Mouse (Mus musculus) left cerebral cortex, adult 8-10 months (tissue): ENCODE measurements around the gene Dmrtb1. TPM values are rescaled to one million over a fixed set of nuclear protein-coding genes. Genes with fewer than 3 reads are reported as not detected.
A peak's percentile ranks its signal among the peaks of the same experiment; 100 is the strongest.

Experiments
- DNase-seq, 2 experiments: peaks; one replicate each; pipeline ENCODE4 v3.0.0; 2022; ENCODE audit warnings: low spot score in 2 of 2
- total RNA-seq, 4 experiments: library from RNA; stranded (reverse); gene quantifications; 2 replicates each; pipeline ENCODE4 v1.2.4; 2022

Dmrtb1 gene
- total RNA-seq = 1 to 10 TPM in 1 of 4 experiments, under 1 TPM in 3; 0.27 to 1.0 (median 0.62) TPM

GRCm38 (mm10) chr4:107684130-107684529 lies at the start of gene Dmrtb1:
Gene Dmrtb1 (minus strand): TSS chr4:107684230.
- no peak for DNase-seq

DNA sequence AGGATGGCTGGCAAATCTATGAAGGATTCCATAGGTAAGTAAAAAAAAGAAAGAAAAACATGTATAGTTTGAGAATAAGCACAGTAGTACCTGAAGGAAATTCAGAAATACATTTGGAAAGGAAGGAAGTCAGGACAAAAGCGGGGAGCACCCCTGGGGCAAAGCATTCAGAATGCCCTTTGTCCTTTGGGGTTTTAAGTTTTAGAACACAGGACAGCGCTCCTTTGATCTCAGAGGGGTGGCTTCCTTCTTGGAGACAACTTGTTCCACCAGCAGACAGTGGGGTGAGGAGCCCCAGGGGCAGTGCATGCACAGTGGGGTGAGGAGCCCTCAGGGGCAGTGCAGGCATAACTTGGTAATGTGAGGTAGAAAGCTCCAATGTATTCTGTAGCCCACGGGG lies 49.6 kb upstream of the Dmrtb1 start:
- no peak for DNase-seq

GRCm38 (mm10) chr4:107732624-107733023 lies 48.6 kb upstream of the Dmrtb1 start:
- DNase-seq = no peak

DNA sequence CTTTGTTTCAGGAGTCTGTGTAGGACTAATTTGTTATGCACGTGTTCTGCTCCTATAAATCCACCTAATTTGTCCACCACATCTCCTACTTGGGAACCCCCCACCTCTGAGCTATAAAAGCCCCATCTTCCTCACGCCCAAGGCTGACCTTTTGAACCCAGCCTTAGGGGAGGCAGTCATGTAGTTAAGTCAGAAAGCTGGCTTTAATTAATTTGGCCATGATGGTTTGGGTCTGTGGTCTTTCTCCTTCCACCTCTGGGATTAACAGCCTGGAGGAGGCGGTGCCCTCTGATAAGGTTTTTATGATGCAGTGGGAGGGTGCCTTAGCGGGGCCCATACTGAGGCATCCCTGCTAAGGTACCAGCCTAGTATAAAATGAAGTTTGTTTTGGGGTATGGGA lies 48.2 kb upstream of the Dmrtb1 start:
- no peak for DNase-seq

- DNase-seq = no peak
Observed at GRCm38 (mm10) chr4:107731088-107731465, 47.0 kb upstream of the Dmrtb1 start.

DNA sequence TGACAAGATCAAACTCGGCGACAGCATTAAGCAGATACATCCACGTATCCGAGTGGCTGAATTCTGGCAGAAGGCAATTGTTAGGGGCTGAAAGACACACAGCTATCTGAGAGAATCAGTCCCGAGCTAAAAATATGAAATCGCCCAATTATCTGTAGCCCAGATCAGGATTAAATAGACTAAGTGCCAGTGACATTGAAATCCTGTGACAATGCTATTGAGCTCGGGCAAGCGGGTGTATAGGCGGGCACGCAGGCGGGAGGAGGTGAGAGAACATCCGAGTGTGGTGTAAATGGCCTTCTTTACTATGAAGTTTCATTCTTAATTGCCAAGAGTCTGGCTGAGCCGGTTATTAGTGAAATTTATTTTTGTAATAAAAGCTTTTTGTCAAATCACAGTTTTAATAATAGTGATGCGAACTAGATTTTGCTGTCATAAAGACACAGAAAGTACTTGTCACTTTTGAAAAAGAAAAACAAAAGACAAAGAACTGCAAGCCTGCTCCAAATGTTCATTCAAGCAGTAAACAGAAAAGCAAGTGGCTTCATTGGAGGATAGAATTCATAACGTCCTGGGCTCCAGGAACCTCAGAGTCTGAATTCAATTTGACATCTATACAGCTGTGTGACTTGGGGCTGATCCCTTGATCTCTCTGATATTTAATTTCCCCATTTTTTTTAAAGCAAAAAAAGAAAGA lies 46.5 kb upstream of the Dmrtb1 start:
- no peak for DNase-seq

- DNase-seq = no peak
Observed at GRCm38 (mm10) chr4:107725432-107725831, 41.4 kb upstream of the Dmrtb1 start.

DNA sequence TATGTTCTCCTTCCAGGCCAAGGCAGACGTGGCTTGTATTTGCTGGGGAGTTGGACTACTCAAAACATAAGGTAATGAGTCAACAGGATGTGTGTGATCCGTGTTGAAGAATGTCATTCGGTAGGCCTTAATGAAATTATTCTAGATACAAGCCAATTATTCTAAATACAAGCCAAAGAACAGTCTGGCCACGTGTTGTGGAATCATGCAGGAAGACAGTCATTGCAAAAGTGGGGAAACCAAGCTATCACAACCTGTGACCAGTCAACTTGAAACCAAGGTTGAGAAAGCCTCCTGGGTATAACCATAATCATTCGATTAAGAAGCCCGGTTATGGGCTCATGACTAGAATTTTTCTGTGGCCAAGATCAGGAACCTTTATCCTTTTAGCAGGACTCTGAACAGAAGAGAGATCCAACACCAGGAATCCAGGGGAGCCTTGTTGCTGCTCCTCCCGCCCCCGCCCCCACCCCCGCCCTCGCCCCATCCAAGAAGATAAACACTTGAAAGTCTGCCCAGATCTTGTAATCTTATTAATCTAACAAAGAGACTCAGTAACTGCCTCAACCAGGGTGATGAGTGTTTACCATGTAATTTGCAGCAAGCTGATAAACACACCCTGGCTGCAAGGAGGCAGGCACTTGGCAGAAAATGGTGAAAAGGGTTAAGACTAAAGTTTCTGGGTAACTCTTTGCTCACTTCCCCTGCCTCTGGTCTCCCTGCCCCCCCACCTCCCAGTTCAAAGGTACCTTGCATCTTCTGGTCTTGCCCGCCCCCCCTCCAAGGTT lies 36.2 kb upstream of the Dmrtb1 start:
- no peak for DNase-seq

DNA sequence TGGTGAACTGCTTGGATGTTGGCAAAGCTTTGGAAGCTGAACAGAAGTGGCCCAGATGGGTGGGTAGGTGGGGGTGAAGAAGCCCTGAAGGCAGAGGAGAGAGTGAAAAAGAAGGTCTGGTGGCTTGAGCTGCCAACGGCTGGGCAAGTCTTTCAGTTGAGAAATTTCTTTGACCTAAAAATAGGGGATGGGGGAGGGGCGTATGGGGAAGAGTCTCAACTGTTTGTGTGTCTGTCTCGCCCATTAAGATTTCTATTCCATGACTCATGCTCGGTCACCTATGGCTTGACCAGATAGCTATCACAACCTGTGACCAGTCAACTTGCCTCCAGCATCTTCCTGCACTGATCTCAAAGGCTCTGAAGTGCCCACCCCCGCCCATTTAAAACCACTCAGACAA lies 35.1 kb upstream of the Dmrtb1 start:
- no peak for DNase-seq

DNA sequence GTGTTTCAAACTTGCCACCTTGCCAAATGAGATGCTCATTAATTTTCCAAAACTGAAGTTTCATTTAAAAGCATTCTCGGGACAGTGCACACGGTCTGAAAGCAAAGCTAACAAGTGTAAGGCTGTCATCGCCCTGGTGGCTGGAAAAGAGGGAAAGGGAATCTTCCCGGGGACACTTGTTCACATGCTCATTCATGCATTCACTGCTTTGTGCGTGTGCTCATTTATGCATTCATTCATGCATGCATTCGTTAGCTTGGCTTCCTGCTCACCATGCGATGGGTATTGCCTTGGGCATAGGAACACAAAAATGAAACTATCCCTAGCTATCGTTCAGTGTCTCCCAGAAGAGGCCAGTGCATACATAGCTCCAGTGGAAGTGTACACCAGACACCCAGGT lies 34.7 kb upstream of the Dmrtb1 start:
- no peak for DNase-seq

DNA sequence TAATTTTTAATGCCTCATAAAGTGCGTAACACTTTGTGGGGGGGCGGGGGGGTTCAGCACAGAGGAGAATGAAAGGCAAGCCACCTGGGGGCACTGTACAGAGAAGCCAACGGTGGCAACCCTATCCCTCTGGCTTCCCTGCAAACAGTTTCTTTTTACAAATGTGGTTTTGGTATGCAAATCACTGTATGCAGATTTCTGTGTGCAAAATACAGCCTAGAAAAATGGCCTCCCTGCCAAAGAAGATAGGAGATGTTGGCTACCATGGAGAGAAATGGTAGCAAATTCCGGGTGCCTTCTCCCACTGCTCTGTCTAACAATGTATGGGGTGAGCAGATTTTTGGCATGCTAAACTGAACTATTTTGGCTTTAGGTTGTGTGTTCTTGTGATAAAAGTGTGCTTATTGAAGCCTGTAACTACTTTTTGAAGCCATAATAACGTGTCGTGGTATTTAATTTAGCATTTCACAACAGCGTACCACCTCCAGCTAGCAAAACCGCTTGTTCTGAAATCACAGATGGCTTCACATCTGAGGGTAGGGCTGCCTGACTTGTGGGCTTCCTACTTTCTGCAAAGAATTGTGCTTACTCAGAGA lies 33.8 kb upstream of the Dmrtb1 start:
- DNase-seq = peak in 1 of 2 experiments; percentile 59

DNA sequence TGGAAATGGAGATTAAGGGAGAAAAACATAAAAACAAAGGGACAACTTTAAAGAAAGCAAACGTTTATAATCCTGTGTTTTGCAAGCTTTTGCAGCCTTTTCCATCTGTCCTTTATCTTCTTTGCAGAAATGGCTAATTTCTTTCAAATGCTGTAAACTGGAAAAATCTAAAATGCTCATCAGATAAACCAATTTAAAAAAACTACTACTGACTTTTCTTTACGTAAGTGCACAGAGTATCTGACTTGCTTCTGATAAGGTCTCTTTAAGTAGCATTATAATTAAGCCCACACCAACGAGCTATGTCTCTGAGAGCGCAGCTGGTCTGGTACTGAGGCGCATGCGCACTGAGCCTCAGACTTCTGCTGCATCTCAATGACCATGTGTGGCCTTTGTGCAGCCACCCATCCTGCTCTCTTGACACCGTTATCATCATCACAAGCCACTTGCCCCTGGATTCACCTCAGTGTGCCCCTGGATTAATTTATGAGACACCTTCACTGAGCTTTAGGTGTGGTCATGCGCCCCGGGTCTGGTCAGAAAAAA lies 32.8 kb upstream of the Dmrtb1 start:
- DNase-seq = no peak

GRCm38 (mm10) chr4:107706884-107707283 lies 22.9 kb upstream of the Dmrtb1 start:
- no peak for DNase-seq

GRCm38 (mm10) chr4:107704185-107704584 lies 20.2 kb upstream of the Dmrtb1 start:
- no peak for DNase-seq

GRCm38 (mm10) chr4:107701679-107702078 lies 17.6 kb upstream of the Dmrtb1 start:
- no peak for DNase-seq

- peak in 1 of 2 experiments; percentile 47 for DNase-seq
Observed at GRCm38 (mm10) chr4:107701116-107701515, 17.1 kb upstream of the Dmrtb1 start.

GRCm38 (mm10) chr4:107699271-107699670 lies 15.2 kb upstream of the Dmrtb1 start:
- no peak for DNase-seq

- no peak for DNase-seq
Observed at GRCm38 (mm10) chr4:107693816-107694215, 9.8 kb upstream of the Dmrtb1 start.

GRCm38 (mm10) chr4:107688213-107688612 lies 4.2 kb upstream of the Dmrtb1 start:
- no peak for DNase-seq

- no peak for DNase-seq
Observed at GRCm38 (mm10) chr4:107687127-107687526, 3.1 kb upstream of the Dmrtb1 start.

DNA sequence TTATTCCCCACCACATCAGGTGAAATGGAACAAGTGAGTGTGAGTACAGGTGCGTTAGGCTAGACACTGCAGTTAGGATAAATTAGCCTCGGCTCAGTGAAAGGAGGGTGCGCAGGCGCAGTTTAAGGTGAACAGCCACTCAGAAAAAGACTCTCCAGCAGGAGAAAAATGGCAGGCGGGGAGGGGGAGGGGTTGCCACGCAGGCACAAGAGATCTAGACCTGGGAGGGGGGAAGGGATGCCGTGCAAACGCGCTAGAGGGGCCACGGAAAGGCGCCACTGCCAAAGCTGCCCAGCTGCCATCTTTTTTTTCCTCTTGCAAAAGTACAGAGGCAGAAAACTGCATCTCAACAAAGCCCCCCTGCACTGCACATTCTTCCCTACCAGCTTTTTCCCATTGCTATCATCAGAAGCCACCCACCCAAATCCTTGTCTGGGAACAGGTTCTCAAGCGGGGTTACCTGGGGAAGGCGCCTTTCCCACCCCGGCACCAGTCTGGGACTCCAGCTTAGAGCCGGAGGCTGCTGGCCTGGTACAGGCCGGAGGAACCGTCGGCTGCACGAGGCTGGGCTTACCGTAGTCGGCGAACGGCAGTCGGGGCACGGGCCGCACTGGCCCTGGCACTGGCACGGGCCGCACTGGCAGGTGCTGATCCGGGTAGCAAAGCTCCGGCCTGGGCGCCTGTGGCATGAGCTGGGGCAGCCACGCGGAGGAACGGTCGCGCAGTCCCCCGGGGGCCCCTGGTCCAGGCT lies 849 bp downstream of the Dmrtb1 start:
- no peak for DNase-seq
